Mouse (Mus musculus): ENCODE measurements around the gene Emg1.

The Emg1 gene

GRCm38 (mm10) chr6:124711824-124712782 lies at the start of gene Emg1, which contains the start of gene Phb2:
Emg1 (minus strand) TSS chr6:124712178.
Phb2 (plus strand) TSS chr6:124712336.
- peak; percentile 97 for DNase-seq

- peak; percentile 87 for DNase-seq
These were observed 47.3 kb upstream of the Emg1 start for GRCm38 (mm10) chr6:124759259-124759658.

- no peak for DNase-seq
These were observed 46.9 kb upstream of the Emg1 start for GRCm38 (mm10) chr6:124758849-124759232.

GRCm38 (mm10) chr6:124757909-124758848 lies 46.2 kb upstream of the Emg1 start:
- peak; percentile 61 for DNase-seq

- no peak for DNase-seq
These were observed 45.4 kb upstream of the Emg1 start for GRCm38 (mm10) chr6:124757351-124757880.

- DNase-seq: peak; percentile 81
These were observed 44.8 kb upstream of the Emg1 start for GRCm38 (mm10) chr6:124756652-124757350.

- peak; percentile 67 for DNase-seq
These were observed 44.0 kb upstream of the Emg1 start, which contains the start of the genes Gm45234 and Atn1 for GRCm38 (mm10) chr6:124755831-124756595. Gm45234 (minus strand) TSS chr6:124756021. Atn1 (minus strand) TSS chr6:124756524.

- DNase-seq: no peak
These were observed 43.3 kb upstream of the Emg1 start for GRCm38 (mm10) chr6:124755306-124755705.

- DNase-seq: no peak
These were observed 41.9 kb upstream of the Emg1 start for GRCm38 (mm10) chr6:124753861-124754260.

GRCm38 (mm10) chr6:124750405-124750804 lies 38.4 kb upstream of the Emg1 start:
- no peak for DNase-seq

GRCm38 (mm10) chr6:124746654-124747632 lies 35.0 kb upstream of the Emg1 start:
- DNase-seq: no peak

GRCm38 (mm10) chr6:124746296-124746605 lies 34.3 kb upstream of the Emg1 start:
- no peak for DNase-seq

- DNase-seq: peak; percentile 97
These were observed 33.7 kb upstream of the Emg1 start for GRCm38 (mm10) chr6:124745490-124746295.

GRCm38 (mm10) chr6:124744755-124745321 lies 32.9 kb upstream of the Emg1 start:
- no peak for DNase-seq

GRCm38 (mm10) chr6:124743647-124744046 lies 31.7 kb upstream of the Emg1 start:
- no peak for DNase-seq

GRCm38 (mm10) chr6:124742839-124743514 lies 31.0 kb upstream of the Emg1 start:
- no peak for DNase-seq

GRCm38 (mm10) chr6:124741842-124742241 lies 29.9 kb upstream of the Emg1 start:
- DNase-seq: no peak

All from kidney, adult 11 months (tissue).